Mouse (Mus musculus): ENCODE data around the gene Incenp. TPM values are rescaled to one million over a fixed set of nuclear protein-coding genes. Genes with fewer than 3 reads are reported as not detected.
A peak's percentile ranks its signal among the peaks of the same experiment; 100 is the strongest.
"Not testable (repeated sequence)": the region's sequence is repeated elsewhere in the genome, so short reads cannot be mapped to it uniquely, and the experiment has no call there.

Incenp gene
- polyA plus RNA-seq, 1 experiment = 39.0 TPM

GRCm38 (mm10) chr19:9913784-9914183 lies 14.4 kb upstream of the Incenp start:
- Histone ChIP-seq H3K79me2 (ENCODE audit: control insufficient read depth, insufficient read depth) (no peaks in the 10 kb centered on the region), H3K4me3 (no peak overlapping the region), H3K27me3 (ENCODE audit: control insufficient read depth, insufficient read depth, insufficient read length) (no peaks in the 10 kb centered on the region), H3K4me2 (ENCODE audit: low read depth) (no peak overlapping the region), H3ac (ENCODE audit: control insufficient read depth, insufficient read length) (no peak overlapping the region), H3K36me3 (ENCODE audit: control insufficient read depth, insufficient read depth) (no peaks in the 10 kb centered on the region)
- TF ChIP-seq POLR2AphosphoS2 (IDR thresholded peaks at IDR 0.05; ENCODE audit: insufficient read length, low read depth) (no peak), MAX (IDR thresholded peaks at IDR 0.05; ENCODE audit: low read depth) (no peak), MYOD1 (IDR thresholded peaks at IDR 0.05; ENCODE audit: control insufficient read depth in 1 of 3, insufficient read length in 2 of 3, low read depth in 2 of 3) (no peak), REST (IDR thresholded peaks at IDR 0.05; ENCODE audit: insufficient read depth, insufficient read length) (no peak), MYOG (IDR thresholded peaks at IDR 0.05; ENCODE audit: control insufficient read depth in 1 of 3, insufficient read depth in 1 of 3, insufficient read length in 2 of 3, low read depth in 2 of 3) (no peak), USF1 (IDR thresholded peaks at IDR 0.05; ENCODE audit: low read depth) (no peak), SRF (IDR thresholded peaks at IDR 0.05; ENCODE audit: control insufficient read depth, insufficient read length, low read depth) (no peak), POLR2A (IDR thresholded peaks at IDR 0.05; ENCODE audit: insufficient read length, low read depth) (no peak), E2F4 (IDR thresholded peaks at IDR 0.05; ENCODE audit: insufficient read depth) (no peak), TCF3 (IDR thresholded peaks at IDR 0.05; ENCODE audit: insufficient read length, low read depth) (no peak), CEBPB (IDR thresholded peaks at IDR 0.05; ENCODE audit: insufficient read depth, poor library complexity, severe bottlenecking) (no peak), TCF12 (IDR thresholded peaks at IDR 0.05; ENCODE audit: insufficient read depth, poor library complexity, severe bottlenecking) (no peak)

GRCm38 (mm10) chr19:9911314-9911754 lies 12.0 kb upstream of the Incenp start:
- no peaks in the 10 kb centered on the region for H3K27me3 ChIP-seq (ENCODE audit: control insufficient read depth, insufficient read depth, insufficient read length)
- no peaks in the 10 kb centered on the region for H3K36me3 ChIP-seq (ENCODE audit: control insufficient read depth, insufficient read depth)
- H3ac ChIP-seq (ENCODE audit: control insufficient read depth, insufficient read length) = no peak overlapping the region
- TF ChIP-seq CEBPB (IDR thresholded peaks at IDR 0.05; ENCODE audit: insufficient read depth, poor library complexity, severe bottlenecking) (no peak), MYOG (IDR thresholded peaks at IDR 0.05; ENCODE audit: control insufficient read depth in 1 of 3, insufficient read depth in 1 of 3, insufficient read length in 2 of 3, low read depth in 2 of 3) (no peak), E2F4 (IDR thresholded peaks at IDR 0.05; ENCODE audit: insufficient read depth) (no peak), REST (IDR thresholded peaks at IDR 0.05; ENCODE audit: insufficient read depth, insufficient read length) (no peak), POLR2A (IDR thresholded peaks at IDR 0.05; ENCODE audit: insufficient read length, low read depth) (no peak), MAX (IDR thresholded peaks at IDR 0.05; ENCODE audit: low read depth) (no peak), MYOD1 (IDR thresholded peaks at IDR 0.05; ENCODE audit: control insufficient read depth in 1 of 3, insufficient read length in 2 of 3, low read depth in 2 of 3) (no peak), TCF3 (IDR thresholded peaks at IDR 0.05; ENCODE audit: insufficient read length, low read depth) (no peak), TCF12 (IDR thresholded peaks at IDR 0.05; ENCODE audit: insufficient read depth, poor library complexity, severe bottlenecking) (no peak), USF1 (IDR thresholded peaks at IDR 0.05; ENCODE audit: low read depth) (no peak), POLR2AphosphoS2 (IDR thresholded peaks at IDR 0.05; ENCODE audit: insufficient read length, low read depth) (no peak), SRF (IDR thresholded peaks at IDR 0.05; ENCODE audit: control insufficient read depth, insufficient read length, low read depth) (no peak)
- H3K79me2 ChIP-seq (ENCODE audit: control insufficient read depth, insufficient read depth) = no peaks in the 10 kb centered on the region
- H3K4me3 ChIP-seq = no peak overlapping the region
- peak overlapping the region; percentile 46 for H3K4me2 ChIP-seq (ENCODE audit: low read depth)

- no peaks in the 10 kb centered on the region for H3K79me2 ChIP-seq (ENCODE audit: control insufficient read depth, insufficient read depth)
- no peaks in the 10 kb centered on the region for H3K27me3 ChIP-seq (ENCODE audit: control insufficient read depth, insufficient read depth, insufficient read length)
- H3ac ChIP-seq (ENCODE audit: control insufficient read depth, insufficient read length) = no peak overlapping the region
- H3K4me2 ChIP-seq (ENCODE audit: low read depth) = no peak overlapping the region
- no peak overlapping the region for H3K4me3 ChIP-seq
- H3K36me3 ChIP-seq (ENCODE audit: control insufficient read depth, insufficient read depth) = no peaks in the 10 kb centered on the region
- TF ChIP-seq MAX (IDR thresholded peaks at IDR 0.05; ENCODE audit: low read depth) (no peak), E2F4 (IDR thresholded peaks at IDR 0.05; ENCODE audit: insufficient read depth) (no peak), SRF (IDR thresholded peaks at IDR 0.05; ENCODE audit: control insufficient read depth, insufficient read length, low read depth) (no peak), MYOD1 (IDR thresholded peaks at IDR 0.05; ENCODE audit: control insufficient read depth in 1 of 3, insufficient read length in 2 of 3, low read depth in 2 of 3) (no peak), POLR2A (IDR thresholded peaks at IDR 0.05; ENCODE audit: insufficient read length, low read depth) (no peak), POLR2AphosphoS2 (IDR thresholded peaks at IDR 0.05; ENCODE audit: insufficient read length, low read depth) (no peak), REST (IDR thresholded peaks at IDR 0.05; ENCODE audit: insufficient read depth, insufficient read length) (no peak), TCF3 (IDR thresholded peaks at IDR 0.05; ENCODE audit: insufficient read length, low read depth) (no peak), CEBPB (IDR thresholded peaks at IDR 0.05; ENCODE audit: insufficient read depth, poor library complexity, severe bottlenecking) (no peak), MYOG (IDR thresholded peaks at IDR 0.05; ENCODE audit: control insufficient read depth in 1 of 3, insufficient read depth in 1 of 3, insufficient read length in 2 of 3, low read depth in 2 of 3) (no peak)
Measured at GRCm38 (mm10) chr19:9909351-9909750, 10.0 kb upstream of the Incenp start.

GRCm38 (mm10) chr19:9900696-9901095 lies 1.3 kb upstream of the Incenp start:
- H3ac ChIP-seq (ENCODE audit: control insufficient read depth, insufficient read length); H3K36me3 ChIP-seq (ENCODE audit: control insufficient read depth, insufficient read depth); H3K27me3 ChIP-seq (ENCODE audit: control insufficient read depth, insufficient read depth, insufficient read length): not testable (repeated sequence)
- Histone ChIP-seq H3K4me2 (ENCODE audit: low read depth) (peak overlapping the region; percentile 92), H3K79me2 (ENCODE audit: control insufficient read depth, insufficient read depth) (peaks cover 35% of the 10 kb centered on the region), H3K4me3 (peak overlapping the region; percentile 97)

GRCm38 (mm10) chr19:9899780-9900146 lies 412 bp upstream of the Incenp start:
- H3ac ChIP-seq (ENCODE audit: control insufficient read depth, insufficient read length) = peak overlapping the region; percentile 51
- H3K27me3 ChIP-seq (ENCODE audit: control insufficient read depth, insufficient read depth, insufficient read length) = no peaks in the 10 kb centered on the region
- TF ChIP-seq REST (IDR thresholded peaks at IDR 0.05; ENCODE audit: insufficient read depth, insufficient read length) (no peak), MYOD1 (IDR thresholded peaks at IDR 0.05; ENCODE audit: control insufficient read depth in 1 of 3, insufficient read length in 2 of 3, low read depth in 2 of 3) (no peak), MAX (IDR thresholded peaks at IDR 0.05; ENCODE audit: low read depth) (no peak), CEBPB (IDR thresholded peaks at IDR 0.05; ENCODE audit: insufficient read depth, poor library complexity, severe bottlenecking) (no peak), TCF12 (IDR thresholded peaks at IDR 0.05; ENCODE audit: insufficient read depth, poor library complexity, severe bottlenecking) (no peak), USF1 (IDR thresholded peaks at IDR 0.05; ENCODE audit: low read depth) (no peak), E2F4 (IDR thresholded peaks at IDR 0.05; ENCODE audit: insufficient read depth) (no peak), MYOG (IDR thresholded peaks at IDR 0.05; ENCODE audit: control insufficient read depth in 1 of 3, insufficient read depth in 1 of 3, insufficient read length in 2 of 3, low read depth in 2 of 3) (no peak), POLR2A (IDR thresholded peaks at IDR 0.05; ENCODE audit: insufficient read length, low read depth) (no peak), SRF (IDR thresholded peaks at IDR 0.05; ENCODE audit: control insufficient read depth, insufficient read length, low read depth) (no peak), POLR2AphosphoS2 (IDR thresholded peaks at IDR 0.05; ENCODE audit: insufficient read length, low read depth) (no peak), TCF3 (IDR thresholded peaks at IDR 0.05; ENCODE audit: insufficient read length, low read depth) (no peak)

More at GRCm38 (mm10) chr19:9899780-9900146, 412 bp upstream of the Incenp start:
- Histone ChIP-seq H3K36me3 (ENCODE audit: control insufficient read depth, insufficient read depth) (no peaks in the 10 kb centered on the region), H3K4me3 (peak overlapping the region; percentile 97), H3K79me2 (ENCODE audit: control insufficient read depth, insufficient read depth) (peaks cover 45% of the 10 kb centered on the region), H3K4me2 (ENCODE audit: low read depth) (peak overlapping the region; percentile 92)
